Mouse (Mus musculus) midbrain, embryonic 11.5 days (tissue): ENCODE data around the gene Cep250. TPM values are rescaled to one million over a fixed set of nuclear protein-coding genes. Genes with fewer than 3 reads are reported as not detected.
"Not testable (repeated sequence)": the region's sequence is repeated elsewhere in the genome, so short reads cannot be mapped to it uniquely, and the experiment has no call there.

Experiments used
- ATAC-seq: fragments of 200-750 bp; cut with Nextera tagmentation; 2 replicates; pipeline ENCODE4 v1.8.0; 2017; ENCODE audit warnings: moderate TSS enrichment, moderate library complexity; ENCODE audit not compliant: low FRiP score
- DNase-seq: peaks from one replicate; pipeline ENCODE4 v3.0.0; 2015; ENCODE audit warnings: low spot score; ENCODE audit errors: missing footprints
- H3K27ac ChIP-seq: fragments of 300-500 bp; sonication (generic); 2 replicates; pipeline ENCODE4 v1.5.1; 2014; ENCODE audit warnings: low read depth, low read length
- H3K27me3 ChIP-seq: fragments of 300-500 bp; sonication (generic); 2 replicates; pipeline ENCODE4 v1.6.1; 2014; ENCODE audit warnings: mild to moderate bottlenecking, low read length, moderate library complexity, mixed read lengths; ENCODE audit not compliant: control insufficient read depth, insufficient read depth
- H3K36me3 ChIP-seq: fragments of 300-500 bp; sonication (generic); 2 replicates; pipeline ENCODE4 v1.6.1; 2014; ENCODE audit warnings: mild to moderate bottlenecking, low read length, moderate library complexity, mixed read lengths; ENCODE audit not compliant: control insufficient read depth, insufficient read depth
- H3K4me1 ChIP-seq: fragments of 300-500 bp; sonication (generic); 2 replicates; pipeline ENCODE4 v1.6.1; 2014; ENCODE audit warnings: low read length; ENCODE audit not compliant: control insufficient read depth, insufficient read depth
- H3K4me2 ChIP-seq: fragments of 300-500 bp; sonication (generic); 2 replicates; pipeline ENCODE4 v1.6.1; 2014; ENCODE audit warnings: mild to moderate bottlenecking, moderate library complexity
- H3K4me3 ChIP-seq: fragments of 300-500 bp; sonication (generic); 2 replicates; pipeline ENCODE4 v1.5.1; 2014; ENCODE audit warnings: low read depth, low read length
- H3K9ac ChIP-seq: fragments of 300-500 bp; sonication (generic); 2 replicates; pipeline ENCODE4 v1.6.1; 2014; ENCODE audit warnings: low read length
- H3K9me3 ChIP-seq: fragments of 300-500 bp; sonication (generic); 2 replicates; pipeline ENCODE4 v1.6.1; 2016; ENCODE audit warnings: low read length; ENCODE audit not compliant: control insufficient read depth
- WGBS: fragments of 180-500 bp; shearing (Covaris S2); extraction: QIAGEN DNeasy Blood & Tissue Kit; methylation state at CpG from one replicate; pipeline ENCODE4 v1.1.7; 2014; 5-methylcytosine and 5-hydroxymethylcytosine counted together
- polyA plus RNA-seq: library from polyadenylated mRNA; unstranded; fragments of >200 nt; fragmentation: Nextera tagmentation; extraction: Ambion mirVana; gene quantifications from 2 replicates; pipeline ENCODE4 v1.2.1, GENCODE M21; 2014

Gene Cep250
- 13.2 and 13.8 TPM in 2 replicates for polyA plus RNA-seq

- peak within 1 kb of the TSS; percentile 90 for H3K4me3 ChIP-seq
- H3K4me1 ChIP-seq, result peaks cover 6% of the 10 kb centered on the region
- DNase-seq (peak; percentile 99), ATAC-seq (peak; percentile 98)
- H3K9ac ChIP-seq, result peak within 1 kb of the TSS; percentile 97
- no peaks in the 10 kb centered on the region for H3K36me3 ChIP-seq
- H3K27ac ChIP-seq, result peak within 1 kb of the TSS; percentile 85
- peak within 1 kb of the TSS; percentile 75 for H3K4me2 ChIP-seq
- H3K9me3 ChIP-seq, result no peaks in the 10 kb centered on the region
- no peaks in the 10 kb centered on the region for H3K27me3 ChIP-seq
- WGBS, result under 1% methylated on average over 52 of the region's 59 CpGs
Observed at GRCm38 (mm10) chr2:155956134-155957059, at the start of gene Cep250. Gene Cep250, plus strand, starts transcription at chr2:155956458.

- 91% methylated on average over 6 of the region's 6 CpGs for WGBS
- ATAC-seq (no peak), DNase-seq (no peak)
- Histone ChIP-seq H3K9ac (no peak overlapping the region), H3K27ac (no peak overlapping the region), H3K4me2 (no peak overlapping the region), H3K36me3 (peaks cover 4% of the 10 kb centered on the region; the same call in 1 of the 2 replicates), H3K9me3 (no peaks in the 10 kb centered on the region), H3K4me3 (no peak overlapping the region), H3K27me3 (no peaks in the 10 kb centered on the region), H3K4me1 (no peaks in the 10 kb centered on the region)
Observed at GRCm38 (mm10) chr2:155914684-155915083, 41.6 kb upstream of the Cep250 start.

- H3K27ac ChIP-seq, result no peak overlapping the region
- no peak for DNase-seq
- H3K9ac ChIP-seq, result no peak overlapping the region
- no peaks in the 10 kb centered on the region for H3K27me3 ChIP-seq
- peaks cover 4% of the 10 kb centered on the region; the same call in 1 of the 2 replicates for H3K36me3 ChIP-seq
- 97% methylated on average over 7 of the region's 7 CpGs for WGBS
- ATAC-seq, result no peak
- no peak overlapping the region for H3K4me2 ChIP-seq
- H3K9me3 ChIP-seq, result no peaks in the 10 kb centered on the region
- H3K4me3 ChIP-seq, result no peak overlapping the region
- no peaks in the 10 kb centered on the region for H3K4me1 ChIP-seq
Observed at GRCm38 (mm10) chr2:155923143-155923542, 33.1 kb upstream of the Cep250 start.

- WGBS, result 92% methylated on average over 6 of the region's 6 CpGs
- not testable (repeated sequence) for H3K36me3 ChIP-seq, H3K4me1 ChIP-seq, H3K4me3 ChIP-seq, H3K27ac ChIP-seq, DNase-seq, H3K27me3 ChIP-seq, H3K4me2 ChIP-seq, ATAC-seq, H3K9me3 ChIP-seq, H3K9ac ChIP-seq
Observed at GRCm38 (mm10) chr2:155925213-155925612, 31.0 kb upstream of the Cep250 start.

GRCm38 (mm10) chr2:155928711-155929345 is 27.4 kb upstream of the Cep250 start:
- 86% methylated on average over 7 of the region's 7 CpGs for WGBS
- H3K36me3 ChIP-seq, result 0 out of 2 replicates have a peak, but pooled peaks cover 4% of the 10 kb centered on the region
- peak overlapping the region; percentile 67 for H3K4me2 ChIP-seq
- peak overlapping the region; percentile 68 for H3K9ac ChIP-seq
- peaks cover 12% of the 10 kb centered on the region for H3K4me1 ChIP-seq
- ATAC-seq (no peak), DNase-seq (no peak)
- peak overlapping the region; percentile 53 for H3K4me3 ChIP-seq
- no peaks in the 10 kb centered on the region for H3K9me3 ChIP-seq
- no peaks in the 10 kb centered on the region for H3K27me3 ChIP-seq
- H3K27ac ChIP-seq, result no peak overlapping the region

- Histone ChIP-seq H3K27ac (peak within 1 kb of the TSS; percentile 74), H3K36me3 (no peaks in the 10 kb centered on the region), H3K4me2 (peak within 1 kb of the TSS; percentile 67), H3K27me3 (no peaks in the 10 kb centered on the region), H3K4me1 (peaks cover 12% of the 10 kb centered on the region), H3K4me3 (peak within 1 kb of the TSS; percentile 53), H3K9me3 (no peaks in the 10 kb centered on the region), H3K9ac (peak within 1 kb of the TSS; percentile 68)
- ATAC-seq (peak; percentile 95), DNase-seq (peak; percentile 99)
- 1% methylated on average over 38 of the region's 38 CpGs for WGBS
Observed at GRCm38 (mm10) chr2:155929531-155930442, 26.5 kb upstream of the Cep250 start, which contains the start of gene Uqcc1. Gene Uqcc1, minus strand, starts transcription at chr2:155930310.

- ATAC-seq (no peak), DNase-seq (no peak)
- Histone ChIP-seq H3K4me2 (no peak overlapping the region), H3K36me3 (no peaks in the 10 kb centered on the region), H3K27me3 (no peaks in the 10 kb centered on the region), H3K27ac (no peak overlapping the region), H3K4me3 (no peak overlapping the region), H3K9me3 (no peaks in the 10 kb centered on the region), H3K9ac (no peak overlapping the region), H3K4me1 (peaks cover 7% of the 10 kb centered on the region)
- WGBS, result 84% methylated on average over 7 of the region's 7 CpGs
Observed at GRCm38 (mm10) chr2:155939897-155940529, 16.2 kb upstream of the Cep250 start.

- WGBS, result 94% methylated on average over 3 of the region's 3 CpGs
- no peak within 1 kb of the TSS for H3K4me3 ChIP-seq
- H3K4me1 ChIP-seq, result peaks cover 7% of the 10 kb centered on the region
- H3K36me3 ChIP-seq, result no peaks in the 10 kb centered on the region
- ATAC-seq, result no peak
- no peak within 1 kb of the TSS for H3K27ac ChIP-seq
- no peaks in the 10 kb centered on the region for H3K9me3 ChIP-seq
- H3K9ac ChIP-seq, result no peak within 1 kb of the TSS
- H3K4me2 ChIP-seq, result no peak within 1 kb of the TSS
- no peak for DNase-seq
- no peaks in the 10 kb centered on the region for H3K27me3 ChIP-seq
Observed at GRCm38 (mm10) chr2:155940681-155941080, 15.6 kb upstream of the Cep250 start, which contains the start of gene Gm15557. Gene Gm15557, plus strand, starts transcription at chr2:155940728.
